Mouse (Mus musculus): ENCODE data around the gene Slc11a2. TPM values are rescaled to one million over a fixed set of nuclear protein-coding genes. Genes with fewer than 3 reads are reported as not detected.
"Not testable (repeated sequence)": the region's sequence is repeated elsewhere in the genome, so short reads cannot be mapped to it uniquely, and the experiment has no call there.

Slc11a2 gene
- total RNA-seq, 1 experiment = 59.8 TPM

DNA sequence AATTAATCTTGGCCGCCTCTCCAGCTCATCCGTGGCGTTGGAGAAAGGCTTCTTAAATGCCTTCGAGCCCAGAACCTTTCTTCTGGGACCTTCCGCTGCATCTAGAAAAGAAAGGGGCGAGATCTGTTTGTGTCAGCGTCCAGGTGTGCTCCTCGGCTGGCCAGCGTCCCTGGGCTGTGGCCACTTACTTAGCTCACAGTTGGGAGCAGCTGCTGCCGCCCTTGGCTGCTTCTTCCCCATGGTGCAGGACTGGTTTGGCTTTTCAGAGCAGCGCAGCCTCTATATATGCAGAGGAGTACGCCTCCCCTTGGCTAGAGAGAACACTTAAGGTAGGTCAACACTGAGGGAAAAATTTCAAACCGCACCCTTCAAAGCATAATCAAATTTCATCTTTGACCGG is 956 bp downstream of the Slc11a2 start:
- Histone ChIP-seq H3K4me3 (ENCODE audit: insufficient read depth in 1 of 2, low read depth in 1 of 2, low read length in 2 of 2, poor library complexity in 1 of 2, severe bottlenecking in 1 of 2) (0 out of 4 replicates have a peak overlapping the region, but pooled peaks of 1 of the 2 experiments have one; percentile 14), H3K36me3 (ENCODE audit: control insufficient read depth, insufficient read depth, low read length, poor library complexity, severe bottlenecking) (no peaks in the 10 kb centered on the region), H3K27ac (ENCODE audit: insufficient read depth, low read depth, low read length, poor library complexity, severe bottlenecking) (no peak overlapping the region), H3K9ac (ENCODE audit: insufficient read depth, low read depth, low read length, poor library complexity, severe bottlenecking) (no peak overlapping the region), H3K4me1 (ENCODE audit: control insufficient read depth in 2 of 2, insufficient read depth in 2 of 2, low read length in 2 of 2, poor library complexity in 1 of 2) (peaks cover 2 to 8% of the 10 kb centered on the region in 2 experiments), H3K9me3 (ENCODE audit: control insufficient read depth, insufficient read depth, low read depth, low read length) (no peaks in the 10 kb centered on the region)
- no peak for DNase-seq (ENCODE audit: low read depth, low spot score)
- in situ Hi-C loops (cut with MboI; ENCODE audit: low sequenced_read_pairs in 2 of 2, unreplicated experiment in 2 of 2) = no loop called here
- no peak for TF ChIP-seq ZC3H11A (IDR thresholded peaks at IDR 0.05; ENCODE audit: borderline replicate concordance, low read depth, low read length)
- no peak for TF ChIP-seq ZNF384 (IDR thresholded peaks at IDR 0.05; ENCODE audit: low read depth, low read length)
- TF ChIP-seq HCFC1 (IDR thresholded peaks at IDR 0.05; ENCODE audit: borderline replicate concordance, insufficient read depth, low read length) = no peak
- no peak for TF ChIP-seq CHD2 (IDR thresholded peaks at IDR 0.05; ENCODE audit: low read depth, low read length)
- no peak for TF ChIP-seq MAFK (IDR thresholded peaks at IDR 0.05; ENCODE audit: insufficient read depth, low read depth, low read length)

DNA sequence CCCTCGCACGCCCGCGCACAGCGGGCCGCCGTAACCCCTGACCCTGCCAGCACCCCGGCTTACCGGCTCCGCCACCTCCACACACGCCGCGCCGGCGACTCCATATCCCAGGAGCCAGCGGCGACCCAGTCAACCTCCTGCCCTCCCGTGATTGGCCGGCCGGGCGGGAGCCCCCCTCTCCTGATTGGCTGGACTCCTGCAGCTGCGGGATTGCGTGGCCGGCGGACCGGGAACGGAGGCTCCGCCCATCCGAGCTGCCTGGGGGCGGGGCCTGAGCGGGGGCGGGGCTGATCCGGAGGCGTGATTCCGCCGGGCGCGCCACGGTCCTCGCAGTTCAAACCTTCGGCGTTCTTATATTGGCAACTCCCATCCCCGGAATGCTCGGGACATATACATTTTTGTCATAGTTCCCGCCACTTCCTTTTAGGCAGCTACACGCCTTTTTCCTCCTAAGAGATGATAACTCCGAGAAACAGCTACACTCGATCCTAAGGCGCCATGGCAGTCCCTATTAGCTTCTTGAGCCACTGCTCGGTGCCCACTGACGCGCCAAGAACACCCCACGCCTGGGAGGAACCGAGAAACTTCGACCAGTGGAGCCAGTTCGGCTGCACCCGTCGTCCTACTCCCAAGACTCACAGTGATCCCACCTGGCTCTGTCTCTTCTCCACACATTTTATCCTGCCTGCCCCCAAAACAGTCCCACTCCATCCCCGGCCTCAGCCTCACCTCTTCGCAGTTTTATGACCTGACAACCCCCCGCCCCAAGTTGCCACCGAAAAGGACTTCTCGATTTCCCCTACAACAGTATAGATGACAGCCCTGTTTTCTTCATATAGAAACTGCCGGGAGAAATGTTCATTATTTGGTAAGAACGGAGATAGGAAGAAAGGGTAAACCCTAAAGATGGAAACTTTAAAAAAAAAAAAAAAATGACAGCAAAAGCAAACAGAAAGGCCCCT is 1.7 kb downstream of the Slc11a2 start:
- Histone ChIP-seq H3K4me1 (ENCODE audit: control insufficient read depth in 2 of 2, insufficient read depth in 2 of 2, low read length in 2 of 2, poor library complexity in 1 of 2) (peaks cover 2 to 7% of the 10 kb centered on the region in 2 experiments), H3K27ac (ENCODE audit: insufficient read depth, low read depth, low read length, poor library complexity, severe bottlenecking) (0 out of 2 replicates have a peak overlapping the region, but pooled peaks have one; percentile 40)
- TF ChIP-seq ZNF384 (IDR thresholded peaks at IDR 0.05; ENCODE audit: low read depth, low read length) (no peak), MAFK (IDR thresholded peaks at IDR 0.05; ENCODE audit: insufficient read depth, low read depth, low read length) (no peak), CHD2 (IDR thresholded peaks at IDR 0.05; ENCODE audit: low read depth, low read length) (no peak), ZC3H11A (IDR thresholded peaks at IDR 0.05; ENCODE audit: borderline replicate concordance, low read depth, low read length) (no peak), HCFC1 (IDR thresholded peaks at IDR 0.05; ENCODE audit: borderline replicate concordance, insufficient read depth, low read length) (no peak)

DNA sequence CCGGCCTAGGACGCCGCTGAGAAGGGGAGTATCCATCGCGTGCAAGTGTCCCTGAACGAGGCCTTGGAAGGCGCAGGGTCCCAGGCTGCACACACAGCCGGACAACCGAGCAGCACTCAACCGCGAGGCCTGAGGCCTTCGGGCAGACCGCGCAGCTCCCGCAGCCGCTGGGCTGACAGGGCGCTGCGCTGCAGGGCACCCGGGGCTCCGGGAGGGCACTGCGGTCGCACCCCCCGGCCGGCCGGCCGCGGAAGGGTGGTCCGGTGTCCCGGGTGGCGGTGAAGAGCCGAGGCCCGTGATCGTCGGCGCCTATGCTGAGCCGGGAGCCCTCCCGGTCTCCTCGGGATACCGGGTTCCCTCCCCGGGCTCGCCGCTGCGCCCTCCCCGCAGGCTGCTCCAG is 2.4 kb downstream of the Slc11a2 start:
- Histone ChIP-seq H3K27ac (ENCODE audit: insufficient read depth, low read depth, low read length, poor library complexity, severe bottlenecking) (0 out of 2 replicates have a peak overlapping the region, but pooled peaks have one; percentile 40), H3K9me3 (ENCODE audit: control insufficient read depth, insufficient read depth, low read depth, low read length) (no peaks in the 10 kb centered on the region), H3K36me3 (ENCODE audit: control insufficient read depth, insufficient read depth, low read length, poor library complexity, severe bottlenecking) (no peaks in the 10 kb centered on the region), H3K4me1 (ENCODE audit: control insufficient read depth in 2 of 2, insufficient read depth in 2 of 2, low read length in 2 of 2, poor library complexity in 1 of 2) (peaks cover 2 to 5% of the 10 kb centered on the region in 2 experiments), H3K4me3 (ENCODE audit: insufficient read depth in 1 of 2, low read depth in 1 of 2, low read length in 2 of 2, poor library complexity in 1 of 2, severe bottlenecking in 1 of 2) (peak overlapping the region; percentile 87 to 97), H3K9ac (ENCODE audit: insufficient read depth, low read depth, low read length, poor library complexity, severe bottlenecking) (peak overlapping the region; percentile 92)
- no peak for TF ChIP-seq CHD2 (IDR thresholded peaks at IDR 0.05; ENCODE audit: low read depth, low read length)
- in situ Hi-C loops (cut with MboI; ENCODE audit: low sequenced_read_pairs in 2 of 2, unreplicated experiment in 2 of 2) = no loop called here
- DNase-seq (ENCODE audit: low read depth, low spot score) = no peak

More for the DNA sequence above, 1.7 kb downstream of the Slc11a2 start:
- DNase-seq (ENCODE audit: low read depth, low spot score) = peak; percentile 87
- Histone ChIP-seq H3K4me3 (ENCODE audit: insufficient read depth in 1 of 2, low read depth in 1 of 2, low read length in 2 of 2, poor library complexity in 1 of 2, severe bottlenecking in 1 of 2) (peak overlapping the region; percentile 87 to 97), H3K36me3 (ENCODE audit: control insufficient read depth, insufficient read depth, low read length, poor library complexity, severe bottlenecking) (no peaks in the 10 kb centered on the region), H3K9me3 (ENCODE audit: control insufficient read depth, insufficient read depth, low read depth, low read length) (no peaks in the 10 kb centered on the region), H3K9ac (ENCODE audit: insufficient read depth, low read depth, low read length, poor library complexity, severe bottlenecking) (peak overlapping the region; percentile 92)
- in situ Hi-C loops (cut with MboI; ENCODE audit: low sequenced_read_pairs in 2 of 2, unreplicated experiment in 2 of 2) = no loop called here

DNA sequence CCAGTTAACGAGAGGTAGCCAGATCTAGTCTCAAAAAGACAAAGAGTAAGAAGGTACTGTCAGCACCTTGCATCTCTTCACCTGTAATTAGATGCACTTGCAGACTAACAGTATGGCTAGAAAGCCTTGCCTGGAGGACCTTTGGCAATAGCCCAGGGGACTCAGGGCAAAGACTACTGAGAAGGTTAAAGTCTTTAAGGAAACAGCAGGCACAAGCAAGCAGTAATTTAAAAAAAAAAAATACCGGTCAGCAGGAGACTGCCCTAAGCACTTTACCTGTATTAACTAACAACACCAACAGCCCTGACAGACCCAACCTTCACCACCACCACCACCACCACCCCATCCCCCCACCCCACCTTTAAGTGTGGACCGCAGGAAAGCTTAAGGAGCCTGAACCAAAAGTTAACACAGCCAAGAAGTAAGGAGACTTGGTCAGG is 3.1 kb downstream of the Slc11a2 start, which contains the start of gene Gm5475:
Gm5475 (plus strand) TSS at position 390 of the 440 bp plus-strand sequence.
- H3K27ac ChIP-seq (ENCODE audit: insufficient read depth, low read depth, low read length, poor library complexity, severe bottlenecking) = 0 out of 2 replicates have a peak within 1 kb of the TSS, but pooled peaks have one; percentile 40
- H3K9me3 ChIP-seq (ENCODE audit: control insufficient read depth, insufficient read depth, low read depth, low read length); in situ Hi-C loops (cut with MboI; ENCODE audit: low sequenced_read_pairs in 2 of 2, unreplicated experiment in 2 of 2); H3K4me1 ChIP-seq (ENCODE audit: control insufficient read depth in 2 of 2, insufficient read depth in 2 of 2, low read length in 2 of 2, poor library complexity in 1 of 2); DNase-seq (ENCODE audit: low read depth, low spot score); H3K36me3 ChIP-seq (ENCODE audit: control insufficient read depth, insufficient read depth, low read length, poor library complexity, severe bottlenecking): not testable (repeated sequence)
- peak within 1 kb of the TSS; percentile 87 to 97 for H3K4me3 ChIP-seq (ENCODE audit: insufficient read depth in 1 of 2, low read depth in 1 of 2, low read length in 2 of 2, poor library complexity in 1 of 2, severe bottlenecking in 1 of 2)
- peak within 1 kb of the TSS; percentile 92 for H3K9ac ChIP-seq (ENCODE audit: insufficient read depth, low read depth, low read length, poor library complexity, severe bottlenecking)
